Mouse (Mus musculus) midbrain, embryonic 11.5 days (tissue): ENCODE measurements around the gene Poln. TPM values are rescaled to one million over a fixed set of nuclear protein-coding genes. Genes with fewer than 3 reads are reported as not detected.
A peak's percentile ranks its signal among the peaks of the same experiment; 100 is the strongest.

Experiments used
- ATAC-seq: fragments of 200-750 bp; cut with Nextera tagmentation; 2 replicates; pipeline ENCODE4 v1.8.0; 2017; ENCODE audit warnings: moderate TSS enrichment, moderate library complexity; ENCODE audit not compliant: low FRiP score
- DNase-seq: peaks from one replicate; pipeline ENCODE4 v3.0.0; 2015; ENCODE audit warnings: low spot score; ENCODE audit errors: missing footprints
- H3K27ac ChIP-seq: fragments of 300-500 bp; sonication (generic); 2 replicates; pipeline ENCODE4 v1.5.1; 2014; ENCODE audit warnings: low read depth, low read length
- H3K27me3 ChIP-seq: fragments of 300-500 bp; sonication (generic); 2 replicates; pipeline ENCODE4 v1.6.1; 2014; ENCODE audit warnings: mild to moderate bottlenecking, low read length, moderate library complexity, mixed read lengths; ENCODE audit not compliant: control insufficient read depth, insufficient read depth
- H3K36me3 ChIP-seq: fragments of 300-500 bp; sonication (generic); 2 replicates; pipeline ENCODE4 v1.6.1; 2014; ENCODE audit warnings: mild to moderate bottlenecking, low read length, moderate library complexity, mixed read lengths; ENCODE audit not compliant: control insufficient read depth, insufficient read depth
- H3K4me1 ChIP-seq: fragments of 300-500 bp; sonication (generic); 2 replicates; pipeline ENCODE4 v1.6.1; 2014; ENCODE audit warnings: low read length; ENCODE audit not compliant: control insufficient read depth, insufficient read depth
- H3K4me2 ChIP-seq: fragments of 300-500 bp; sonication (generic); 2 replicates; pipeline ENCODE4 v1.6.1; 2014; ENCODE audit warnings: mild to moderate bottlenecking, moderate library complexity
- H3K4me3 ChIP-seq: fragments of 300-500 bp; sonication (generic); 2 replicates; pipeline ENCODE4 v1.5.1; 2014; ENCODE audit warnings: low read depth, low read length
- H3K9ac ChIP-seq: fragments of 300-500 bp; sonication (generic); 2 replicates; pipeline ENCODE4 v1.6.1; 2014; ENCODE audit warnings: low read length
- H3K9me3 ChIP-seq: fragments of 300-500 bp; sonication (generic); 2 replicates; pipeline ENCODE4 v1.6.1; 2016; ENCODE audit warnings: low read length; ENCODE audit not compliant: control insufficient read depth
- WGBS: fragments of 180-500 bp; shearing (Covaris S2); extraction: QIAGEN DNeasy Blood & Tissue Kit; methylation state at CpG from one replicate; pipeline ENCODE4 v1.1.7; 2014; 5-methylcytosine and 5-hydroxymethylcytosine counted together
- polyA plus RNA-seq: library from polyadenylated mRNA; unstranded; fragments of >200 nt; fragmentation: Nextera tagmentation; extraction: Ambion mirVana; gene quantifications from 2 replicates; pipeline ENCODE4 v1.2.1, GENCODE M21; 2014

Poln gene
- polyA plus RNA-seq, 1 experiment from 2014 or later: 0.40 TPM

DNA sequence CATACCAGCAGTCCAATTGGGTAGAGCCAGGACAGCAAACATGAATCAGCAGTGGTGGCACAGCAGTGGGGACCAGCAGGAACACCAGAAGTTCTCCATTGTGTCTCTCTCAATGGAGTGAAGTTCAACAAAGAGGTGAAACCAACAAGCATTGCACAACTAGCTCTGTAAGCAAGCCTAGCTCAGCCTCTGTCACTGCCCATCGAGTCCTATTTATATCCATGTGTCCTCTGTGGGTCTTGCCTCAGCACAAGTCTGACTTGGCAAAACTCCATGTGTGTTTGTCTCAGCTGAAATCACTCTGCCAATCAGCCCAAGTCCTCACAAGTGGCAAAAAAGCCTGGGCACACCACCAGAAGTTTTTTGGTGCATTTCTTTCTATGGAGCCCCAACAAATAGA is 63.6 kb downstream of the Poln start:
- no peak for DNase-seq
- no peak overlapping the region for H3K27ac ChIP-seq
- no peak overlapping the region for H3K4me3 ChIP-seq
- H3K4me2 ChIP-seq: no peak overlapping the region
- 68% methylated on average over 1 of the region's 1 CpGs for WGBS
- H3K9ac ChIP-seq: no peak overlapping the region
- H3K27me3 ChIP-seq: no peaks in the 10 kb centered on the region
- no peaks in the 10 kb centered on the region for H3K4me1 ChIP-seq
- no peak for ATAC-seq
- no peaks in the 10 kb centered on the region for H3K36me3 ChIP-seq
- no peaks in the 10 kb centered on the region for H3K9me3 ChIP-seq

DNA sequence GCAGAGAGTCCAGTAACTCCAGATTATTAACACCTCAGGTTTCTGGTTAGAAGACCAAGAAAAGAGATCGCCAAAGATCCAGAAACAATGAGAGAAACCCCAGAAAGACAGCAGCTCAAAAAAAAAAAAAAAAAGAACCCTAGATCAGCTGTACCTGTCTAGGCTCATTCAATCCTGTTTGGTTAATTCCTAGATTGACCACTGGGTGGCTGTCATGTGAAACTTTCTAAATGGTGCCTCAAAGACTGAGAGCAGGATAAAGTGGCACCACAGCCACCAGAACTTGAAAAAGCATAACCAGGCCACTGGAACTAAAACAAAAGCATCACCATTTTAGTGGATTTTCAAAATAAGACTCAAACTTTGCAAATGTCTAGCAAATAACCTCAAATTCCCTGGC is 71.9 kb downstream of the Poln start:
- Histone ChIP-seq H3K36me3 (no peaks in the 10 kb centered on the region), H3K4me2 (no peak overlapping the region), H3K27ac (no peak overlapping the region), H3K4me3 (no peak overlapping the region), H3K27me3 (no peaks in the 10 kb centered on the region), H3K9me3 (no peaks in the 10 kb centered on the region), H3K4me1 (no peaks in the 10 kb centered on the region), H3K9ac (no peak overlapping the region)
- ATAC-seq (no peak), DNase-seq (peak; percentile 93)
- 24% methylated on average over 1 of the region's 1 CpGs for WGBS

DNA sequence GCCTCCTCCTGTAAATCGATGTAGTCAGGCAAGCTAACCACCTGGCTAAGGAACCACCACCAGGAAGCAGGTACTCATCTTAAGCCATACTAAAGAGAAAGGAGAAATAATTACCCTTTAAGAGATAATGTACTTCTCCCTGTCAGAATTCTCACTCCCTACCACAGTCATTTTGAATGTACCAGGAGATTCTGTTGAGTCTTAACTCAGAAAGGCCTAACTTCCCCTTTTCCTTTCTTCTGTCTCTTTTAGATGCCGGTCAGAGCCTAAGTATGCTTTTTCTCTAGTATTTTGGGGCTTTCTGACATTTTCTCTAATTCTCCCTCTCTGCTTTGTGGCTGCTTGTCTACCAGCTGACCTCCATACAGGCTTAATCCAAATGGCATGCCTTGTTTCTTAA is 76.2 kb downstream of the Poln start:
- H3K36me3 ChIP-seq: no peaks in the 10 kb centered on the region
- WGBS: 92% methylated on average over 2 of the region's 2 CpGs
- no peaks in the 10 kb centered on the region for H3K27me3 ChIP-seq
- H3K4me1 ChIP-seq: no peaks in the 10 kb centered on the region
- H3K9me3 ChIP-seq: no peaks in the 10 kb centered on the region
- ATAC-seq: no peak
- DNase-seq: no peak
- H3K4me3 ChIP-seq: no peak overlapping the region
- no peak overlapping the region for H3K27ac ChIP-seq
- H3K9ac ChIP-seq: no peak overlapping the region
- H3K4me2 ChIP-seq: no peak overlapping the region

DNA sequence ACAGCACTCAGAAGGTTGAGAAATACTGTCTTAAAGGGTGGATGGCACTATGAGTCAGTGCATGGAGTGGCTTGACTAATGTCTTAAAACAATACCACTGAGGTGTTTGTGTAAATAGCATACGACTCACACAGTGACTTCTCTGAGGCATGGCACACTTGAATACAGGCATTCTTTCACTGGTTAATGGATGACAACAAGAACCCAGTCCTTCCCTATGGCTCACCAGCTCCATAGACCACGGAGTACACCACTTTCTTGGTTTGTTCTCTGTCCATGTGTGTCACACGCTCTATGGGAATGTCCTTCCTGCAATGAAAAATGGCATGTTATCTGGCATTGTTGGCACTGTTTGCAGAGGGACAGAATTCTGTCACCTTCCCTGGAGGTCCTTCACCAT is 136.7 kb downstream of the Poln start:
- Histone ChIP-seq H3K27me3 (no peaks in the 10 kb centered on the region), H3K9ac (no peak overlapping the region), H3K9me3 (no peaks in the 10 kb centered on the region), H3K4me1 (no peaks in the 10 kb centered on the region), H3K4me2 (no peak overlapping the region), H3K36me3 (no peaks in the 10 kb centered on the region), H3K27ac (no peak overlapping the region), H3K4me3 (no peak overlapping the region)
- DNase-seq (no peak), ATAC-seq (no peak)
- WGBS: 78% methylated on average over 3 of the region's 3 CpGs

DNA sequence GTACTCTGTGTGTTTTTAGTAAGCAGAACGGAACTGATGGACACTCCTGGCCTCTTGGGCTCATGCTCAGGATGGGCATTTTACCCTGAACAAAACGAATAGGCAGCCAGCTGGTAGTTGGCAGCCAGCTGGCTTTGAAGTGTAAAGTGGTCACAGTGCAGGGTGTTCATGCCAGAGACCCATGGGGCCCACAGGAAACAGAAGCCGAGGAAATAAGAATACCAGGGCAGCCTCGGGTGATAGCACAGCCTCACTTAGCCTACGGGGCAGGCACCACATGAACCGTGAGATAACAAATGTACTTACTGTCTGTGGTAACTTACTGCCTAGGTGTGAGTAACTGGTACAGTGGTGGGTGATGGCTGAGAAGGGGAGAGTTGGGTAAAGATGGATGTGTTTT is 138.2 kb downstream of the Poln start:
- H3K27me3 ChIP-seq: no peaks in the 10 kb centered on the region
- H3K4me2 ChIP-seq: no peak overlapping the region
- no peak for ATAC-seq
- no peak for DNase-seq
- H3K4me1 ChIP-seq: no peaks in the 10 kb centered on the region
- no peak overlapping the region for H3K4me3 ChIP-seq
- 81% methylated on average over 6 of the region's 6 CpGs for WGBS
- H3K9me3 ChIP-seq: no peaks in the 10 kb centered on the region
- no peak overlapping the region for H3K9ac ChIP-seq
- no peak overlapping the region for H3K27ac ChIP-seq
- H3K36me3 ChIP-seq: no peaks in the 10 kb centered on the region

DNA sequence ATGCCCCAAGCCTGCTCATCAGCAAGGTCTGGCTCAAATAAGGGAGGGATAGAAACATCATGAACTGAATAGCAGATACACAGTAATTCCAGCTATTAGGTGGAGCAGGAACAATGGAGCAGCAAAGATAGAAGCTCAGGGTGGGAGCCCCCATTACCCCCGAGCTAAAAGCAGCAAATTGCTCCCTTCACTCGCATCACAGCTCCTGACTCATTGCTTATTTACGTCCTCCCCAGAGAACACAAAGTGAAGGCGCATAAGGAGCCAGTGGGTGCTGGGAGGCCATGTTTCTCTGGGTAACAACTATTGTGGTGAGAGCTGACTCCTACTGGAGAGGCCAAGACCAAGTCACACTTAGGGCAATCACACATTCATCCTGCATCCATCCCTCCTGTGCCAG is 139.1 kb downstream of the Poln start:
- Histone ChIP-seq H3K4me3 (no peak overlapping the region), H3K36me3 (no peaks in the 10 kb centered on the region), H3K27ac (no peak overlapping the region), H3K4me1 (no peaks in the 10 kb centered on the region), H3K4me2 (no peak overlapping the region), H3K9ac (no peak overlapping the region), H3K27me3 (no peaks in the 10 kb centered on the region), H3K9me3 (no peaks in the 10 kb centered on the region)
- ATAC-seq (no peak), DNase-seq (no peak)
- WGBS: 78% methylated on average over 4 of the region's 4 CpGs

DNA sequence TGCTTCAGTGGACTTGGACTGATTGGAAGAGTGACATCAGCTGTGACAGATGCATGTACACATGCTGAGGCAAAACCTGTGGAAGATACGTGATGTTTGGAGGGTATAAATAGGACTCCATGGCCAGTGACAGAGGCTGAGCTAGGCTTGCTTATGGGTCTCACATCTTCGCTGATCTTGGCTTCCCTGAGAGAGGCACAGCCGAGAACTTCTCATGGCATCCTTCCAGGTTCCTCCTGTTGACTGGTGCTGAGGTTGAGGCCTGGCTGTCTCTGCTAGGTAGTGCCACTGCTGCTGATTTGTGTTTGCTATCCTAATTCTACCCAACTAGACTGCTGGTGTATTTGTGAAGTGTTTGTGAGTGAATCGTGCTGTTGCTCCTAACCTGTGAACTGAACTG is 150.3 kb downstream of the Poln start:
- no peak overlapping the region for H3K9ac ChIP-seq
- 85% methylated on average over 4 of the region's 4 CpGs for WGBS
- no peaks in the 10 kb centered on the region for H3K36me3 ChIP-seq
- no peaks in the 10 kb centered on the region for H3K27me3 ChIP-seq
- ATAC-seq (no peak), DNase-seq (no peak)
- no peaks in the 10 kb centered on the region for H3K9me3 ChIP-seq
- no peaks in the 10 kb centered on the region for H3K4me1 ChIP-seq
- H3K4me2 ChIP-seq: no peak overlapping the region
- no peak overlapping the region for H3K4me3 ChIP-seq
- H3K27ac ChIP-seq: no peak overlapping the region

DNA sequence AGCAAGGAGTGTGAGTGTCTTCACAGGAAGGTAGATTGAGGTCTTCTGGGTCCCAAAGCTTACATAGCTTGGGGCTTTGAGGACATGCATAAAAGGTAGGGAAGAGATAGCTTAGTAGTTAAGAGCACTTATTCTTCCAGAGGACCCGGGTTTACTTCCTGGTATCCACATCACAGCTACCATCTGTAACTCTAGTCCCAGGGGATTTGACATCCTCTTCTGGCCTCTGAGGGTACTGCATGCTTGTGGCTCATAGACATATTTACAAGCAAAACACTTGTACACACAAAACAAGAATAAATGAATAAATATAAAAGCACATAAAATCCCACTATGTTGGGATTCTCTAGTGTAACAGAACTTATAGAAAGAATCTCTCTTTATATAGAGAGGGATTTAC is 154.6 kb downstream of the Poln start:
- DNase-seq: no peak
- ATAC-seq: no peak
- Histone ChIP-seq H3K9ac (no peak overlapping the region), H3K9me3 (no peaks in the 10 kb centered on the region), H3K36me3 (no peaks in the 10 kb centered on the region), H3K4me1 (no peaks in the 10 kb centered on the region), H3K27me3 (no peaks in the 10 kb centered on the region), H3K4me2 (no peak overlapping the region), H3K27ac (no peak overlapping the region), H3K4me3 (no peak overlapping the region)
- WGBS: 65% methylated on average over 1 of the region's 1 CpGs

DNA sequence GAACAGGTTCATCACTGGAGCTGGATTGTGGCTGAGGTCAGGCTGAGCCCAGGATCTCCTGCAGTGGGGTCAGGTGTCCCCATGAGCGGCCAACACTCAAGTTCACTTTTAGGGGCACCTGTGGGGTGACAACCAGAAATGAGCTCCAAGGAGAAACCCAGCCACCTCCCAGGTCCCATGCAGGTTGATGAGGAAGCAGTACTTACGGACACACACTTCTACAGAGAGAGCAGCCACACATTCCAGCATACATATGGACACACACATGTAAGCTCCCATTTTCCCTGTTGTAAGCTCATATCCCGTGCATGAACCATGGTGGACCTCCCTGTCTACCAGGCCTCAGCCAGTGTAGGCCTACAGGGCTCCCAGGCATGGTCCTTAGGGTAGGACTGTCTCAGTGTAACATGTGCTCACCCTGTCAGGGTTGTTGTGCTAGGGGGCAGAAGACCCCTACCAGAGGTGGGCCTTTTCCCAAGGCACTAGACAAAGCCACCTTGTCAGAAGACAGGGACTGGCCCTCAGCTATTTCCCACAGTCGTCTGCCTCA is 161.8 kb downstream of the Poln start:
- Histone ChIP-seq H3K27ac (no peak overlapping the region), H3K9me3 (no peaks in the 10 kb centered on the region), H3K4me2 (no peak overlapping the region), H3K36me3 (no peaks in the 10 kb centered on the region), H3K27me3 (no peaks in the 10 kb centered on the region), H3K4me3 (no peak overlapping the region), H3K9ac (no peak overlapping the region), H3K4me1 (no peaks in the 10 kb centered on the region)
- DNase-seq (no peak), ATAC-seq (no peak)
- WGBS: 82% methylated on average over 4 of the region's 4 CpGs

DNA sequence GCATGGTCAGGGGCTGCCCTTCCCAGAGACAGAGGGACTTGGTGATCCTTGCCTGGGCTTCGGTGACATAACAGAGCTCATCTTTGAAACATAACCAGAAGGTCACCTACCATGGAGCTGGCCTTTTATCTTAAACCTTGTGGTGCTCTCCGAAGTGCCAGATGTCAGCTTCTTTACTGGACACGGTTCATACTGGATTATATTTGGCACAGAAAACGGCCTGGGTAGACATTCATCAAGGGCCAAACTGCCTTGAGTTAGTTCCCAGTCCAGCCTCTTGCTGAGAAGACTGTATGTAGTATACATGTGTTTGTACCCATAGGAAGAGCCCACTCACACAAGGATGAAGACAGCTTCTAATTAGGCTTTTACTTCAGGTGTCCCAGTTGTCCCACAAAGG is 162.4 kb downstream of the Poln start:
- Histone ChIP-seq H3K9me3 (no peaks in the 10 kb centered on the region), H3K4me1 (no peaks in the 10 kb centered on the region), H3K36me3 (no peaks in the 10 kb centered on the region), H3K27me3 (no peaks in the 10 kb centered on the region), H3K4me2 (no peak overlapping the region), H3K9ac (no peak overlapping the region), H3K4me3 (no peak overlapping the region), H3K27ac (no peak overlapping the region)
- 81% methylated on average over 4 of the region's 4 CpGs for WGBS
- DNase-seq (no peak), ATAC-seq (no peak)
